Mouse (Mus musculus): ENCODE measurements around the gene Grifin. TPM values are rescaled to one million over a fixed set of nuclear protein-coding genes. Genes with fewer than 3 reads are reported as not detected.
A peak's percentile ranks its signal among the peaks of the same experiment; 100 is the strongest.

Gene Grifin
- polyA plus RNA-seq, 1 experiment from 2014 or later: not detected

DNA sequence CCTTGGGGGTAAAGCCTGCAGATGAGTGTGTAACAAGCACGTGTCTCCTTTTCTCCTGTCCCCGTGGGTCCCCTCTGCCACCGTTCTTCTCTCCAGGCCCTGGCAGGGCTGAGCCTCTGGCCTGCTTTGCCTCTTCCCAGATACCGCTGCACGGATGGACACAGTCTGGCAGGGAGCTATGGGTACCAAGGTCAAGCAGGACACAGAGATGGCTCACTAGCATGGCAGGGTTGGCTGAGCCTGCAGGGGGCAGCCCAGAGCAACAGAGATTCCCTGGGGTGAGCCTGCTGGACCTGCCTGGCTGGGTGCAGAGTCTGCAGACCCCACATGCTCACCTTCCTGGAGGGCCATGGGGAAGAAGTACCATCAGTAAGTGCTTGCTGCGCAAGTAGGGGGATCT is 985 bp upstream of the Grifin start:
- Histone ChIP-seq H3K36me3 (no peaks in the 10 kb centered on the region), H3K4me3 (no peak overlapping the region), H3K4me1 (replicated peaks) (peaks cover 61% of the 10 kb centered on the region), H3K9me3 (no peaks in the 10 kb centered on the region), H3K27me3 (ENCODE audit: insufficient read depth, poor library complexity, severe bottlenecking) (peaks cover 5% of the 10 kb centered on the region; the same call in 1 of the 2 replicates), H3K27ac (peak overlapping the region; percentile 71)
- 65% methylated on average over 6 of the region's 6 CpGs for WGBS
- DNase-seq (ENCODE audit: low spot score): peak; percentile 54

GRCm38 (mm10) chr5:140565451-140565850 is 580 bp upstream of the Grifin start:
- DNase-seq (ENCODE audit: low spot score): no peak
- H3K9me3 ChIP-seq: no peaks in the 10 kb centered on the region
- peaks cover 5% of the 10 kb centered on the region; the same call in 1 of the 2 replicates for H3K27me3 ChIP-seq (ENCODE audit: insufficient read depth, poor library complexity, severe bottlenecking)
- no peak overlapping the region for H3K4me3 ChIP-seq
- H3K36me3 ChIP-seq: no peaks in the 10 kb centered on the region
- peak overlapping the region; percentile 71 for H3K27ac ChIP-seq
- whole genome bisulfite sequencing: 39% methylated on average over 5 of the region's 5 CpGs
- H3K4me1 ChIP-seq (replicated peaks): peaks cover 61% of the 10 kb centered on the region

- Histone ChIP-seq H3K4me3 (no peak overlapping the region), H3K36me3 (no peaks in the 10 kb centered on the region), H3K27me3 (ENCODE audit: insufficient read depth, poor library complexity, severe bottlenecking) (peaks cover 5% of the 10 kb centered on the region; the same call in 1 of the 2 replicates), H3K9me3 (no peaks in the 10 kb centered on the region), H3K27ac (0 out of 2 replicates have a peak overlapping the region, but pooled peaks have one; percentile 35), H3K4me1 (replicated peaks) (peaks cover 44% of the 10 kb centered on the region)
- WGBS: 82% methylated on average over 9 of the region's 9 CpGs
- DNase-seq (ENCODE audit: low spot score): no peak
Observed at GRCm38 (mm10) chr5:140562601-140563000, 2.3 kb downstream of the Grifin start.

DNA sequence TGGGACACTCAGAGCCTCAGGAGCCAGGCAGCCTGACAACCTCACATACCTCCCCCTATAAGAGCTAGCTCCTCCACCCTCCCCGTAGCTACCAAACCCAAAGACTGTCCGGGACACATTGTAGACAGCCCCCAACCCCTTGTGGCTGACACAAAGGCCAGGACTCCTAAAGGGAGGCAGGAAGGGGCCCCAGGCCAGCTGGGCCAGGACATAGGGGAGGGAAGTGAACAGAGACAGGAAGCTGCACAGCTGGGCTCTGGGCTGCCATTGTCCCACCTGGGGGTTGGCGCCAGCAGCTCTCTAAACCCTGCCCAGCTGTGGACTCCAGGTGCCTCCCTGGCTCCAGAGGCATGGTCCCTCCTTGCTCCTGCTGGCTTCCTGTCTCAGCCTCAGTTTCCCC is 8.0 kb downstream of the Grifin start:
- no peak for DNase-seq (ENCODE audit: low spot score)
- WGBS: 50% methylated on average over 3 of the region's 3 CpGs
- Histone ChIP-seq H3K27ac (peak overlapping the region; percentile 77), H3K27me3 (ENCODE audit: insufficient read depth, poor library complexity, severe bottlenecking) (no peaks in the 10 kb centered on the region), H3K4me3 (no peak overlapping the region), H3K9me3 (no peaks in the 10 kb centered on the region), H3K4me1 (replicated peaks) (peaks cover 18% of the 10 kb centered on the region), H3K36me3 (no peaks in the 10 kb centered on the region)

GRCm38 (mm10) chr5:140553719-140554118 is 11.2 kb downstream of the Grifin start:
- H3K36me3 ChIP-seq: no peaks in the 10 kb centered on the region
- no peaks in the 10 kb centered on the region for H3K27me3 ChIP-seq (ENCODE audit: insufficient read depth, poor library complexity, severe bottlenecking)
- DNase-seq (ENCODE audit: low spot score): no peak
- peak overlapping the region; percentile 62; the same call in 1 of the 2 replicates for H3K27ac ChIP-seq
- no peak overlapping the region for H3K4me3 ChIP-seq
- WGBS: 91% methylated on average over 7 of the region's 7 CpGs
- H3K9me3 ChIP-seq: no peaks in the 10 kb centered on the region
- peaks cover 32% of the 10 kb centered on the region for H3K4me1 ChIP-seq (replicated peaks)

DNA sequence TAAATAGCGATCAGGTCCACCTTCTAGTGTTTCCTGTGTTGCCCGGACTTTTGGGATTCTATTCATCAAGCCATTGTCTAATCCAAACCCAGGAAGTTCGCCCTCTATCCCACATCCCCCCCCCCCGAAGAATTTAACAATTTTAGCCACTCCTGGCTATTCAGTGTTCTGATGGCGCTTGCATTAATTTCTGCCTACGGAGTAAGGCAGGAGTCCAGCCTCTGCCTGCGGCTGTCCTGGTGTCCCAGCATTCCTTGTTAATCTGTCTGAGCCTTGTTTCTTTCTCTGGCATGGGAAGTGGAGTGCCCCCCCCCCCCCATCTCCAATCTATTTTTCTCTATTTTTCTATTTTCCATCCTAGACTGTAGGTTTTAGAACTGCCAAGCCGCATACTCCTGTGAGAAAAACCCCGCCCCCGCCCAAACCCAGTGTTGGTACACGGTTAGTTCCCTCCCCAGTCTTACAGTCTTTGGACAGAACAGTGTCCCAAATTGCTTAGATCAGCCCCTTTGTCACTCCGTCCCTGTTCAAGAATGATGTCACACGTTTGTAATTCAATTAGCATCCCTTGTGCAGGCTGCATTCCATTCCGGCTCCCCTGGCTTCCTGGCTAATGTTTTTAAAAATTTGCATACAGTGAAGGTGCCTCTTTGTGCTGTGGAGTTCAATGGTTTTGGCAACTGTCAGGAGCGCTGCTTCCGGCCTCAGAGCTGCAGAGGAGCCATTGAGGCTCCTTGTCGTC is 15.4 kb downstream of the Grifin start:
- H3K4me1 ChIP-seq (replicated peaks): peaks cover 26% of the 10 kb centered on the region
- 0 out of 2 replicates have a peak, but pooled peaks cover 2% of the 10 kb centered on the region for H3K9me3 ChIP-seq
- H3K27me3 ChIP-seq (ENCODE audit: insufficient read depth, poor library complexity, severe bottlenecking): 0 out of 2 replicates have a peak, but pooled peaks cover 4% of the 10 kb centered on the region
- WGBS: 23% methylated on average over 17 of the region's 17 CpGs
- DNase-seq (ENCODE audit: low spot score): peak; percentile 71
- H3K4me3 ChIP-seq: peak overlapping the region; percentile 32
- no peaks in the 10 kb centered on the region for H3K36me3 ChIP-seq
- H3K27ac ChIP-seq: peak overlapping the region; percentile 87

DNA sequence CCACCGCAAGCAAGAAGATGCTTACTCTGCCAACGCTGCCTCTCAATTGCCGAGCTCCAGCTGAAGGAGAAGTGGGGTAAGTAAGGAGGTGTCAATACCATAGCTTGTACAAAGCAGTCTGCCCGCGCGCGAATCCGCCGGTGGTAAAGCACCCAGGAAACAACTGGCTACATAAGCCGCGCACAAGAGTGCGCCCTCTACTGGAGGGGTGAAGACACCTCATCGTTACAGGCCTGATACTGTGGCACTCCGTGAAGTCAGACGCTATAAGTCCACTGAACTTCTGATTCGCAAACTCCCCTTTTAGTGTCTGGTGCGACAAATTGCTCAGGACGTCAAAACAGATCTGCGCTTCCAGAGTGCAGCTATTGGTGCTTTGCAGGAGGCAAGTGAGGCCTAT is 18.5 kb downstream of the Grifin start:
- WGBS: 88% methylated on average over 19 of the region's 19 CpGs
- no peak overlapping the region for H3K27ac ChIP-seq
- no peak overlapping the region for H3K4me3 ChIP-seq
- 0 out of 2 replicates have a peak, but pooled peaks cover 4% of the 10 kb centered on the region for H3K27me3 ChIP-seq (ENCODE audit: insufficient read depth, poor library complexity, severe bottlenecking)
- H3K9me3 ChIP-seq: 0 out of 2 replicates have a peak, but pooled peaks cover 2% of the 10 kb centered on the region
- H3K4me1 ChIP-seq (replicated peaks): peaks cover 28% of the 10 kb centered on the region
- no peak for DNase-seq (ENCODE audit: low spot score)
- no peaks in the 10 kb centered on the region for H3K36me3 ChIP-seq

- Histone ChIP-seq H3K4me3 (no peak overlapping the region), H3K27ac (no peak overlapping the region; the same call in 1 of the 2 replicates), H3K36me3 (no peaks in the 10 kb centered on the region), H3K4me1 (replicated peaks) (peaks cover 28% of the 10 kb centered on the region), H3K9me3 (0 out of 2 replicates have a peak, but pooled peaks cover 2% of the 10 kb centered on the region), H3K27me3 (ENCODE audit: insufficient read depth, poor library complexity, severe bottlenecking) (0 out of 2 replicates have a peak, but pooled peaks cover 4% of the 10 kb centered on the region)
- no peak for DNase-seq (ENCODE audit: low spot score)
- WGBS: 63% methylated on average over 6 of the region's 6 CpGs
Observed at GRCm38 (mm10) chr5:140545651-140546050, 19.2 kb downstream of the Grifin start.

DNA sequence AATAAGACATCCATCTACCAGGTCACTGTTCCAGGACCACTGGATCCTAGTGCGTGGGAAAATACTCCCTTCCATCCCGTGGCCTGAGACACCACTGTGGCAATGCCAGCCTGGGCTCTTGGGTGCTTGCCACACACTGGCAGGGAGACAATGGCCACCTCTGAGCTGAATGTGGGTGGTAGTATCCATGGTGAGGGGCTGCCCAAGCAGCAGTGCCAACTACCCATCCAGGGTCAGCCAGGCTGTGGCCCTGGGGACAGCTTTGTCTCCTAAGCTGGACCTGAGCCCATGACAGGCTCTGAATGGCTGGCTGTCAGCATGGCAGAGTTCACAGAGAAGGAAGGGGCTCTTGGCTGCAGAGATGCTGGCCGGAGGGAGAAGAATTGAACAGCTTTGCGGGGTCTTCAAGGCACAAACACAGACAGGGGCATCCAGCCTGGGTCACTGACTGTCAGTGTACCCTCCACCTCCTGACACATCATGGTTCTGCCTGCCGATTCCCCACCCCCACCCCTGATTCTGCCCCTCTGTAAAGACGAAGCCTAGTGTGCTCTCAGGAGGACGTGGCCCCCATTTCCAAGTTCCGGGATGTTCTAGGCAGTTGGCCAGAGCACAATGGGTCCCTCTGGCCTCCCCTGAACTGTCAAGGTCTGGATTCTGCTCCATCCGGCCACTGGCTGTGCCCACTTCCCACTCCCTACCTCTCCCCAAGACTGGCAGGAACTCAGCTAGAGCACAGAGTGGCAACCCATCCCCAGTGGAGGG is 21.9 kb downstream of the Grifin start:
- DNase-seq (ENCODE audit: low spot score): no peak
- no peaks in the 10 kb centered on the region for H3K36me3 ChIP-seq
- peaks cover 11% of the 10 kb centered on the region for H3K4me1 ChIP-seq (replicated peaks)
- H3K4me3 ChIP-seq: no peak overlapping the region
- WGBS: 73% methylated on average over 9 of the region's 9 CpGs
- H3K27me3 ChIP-seq (ENCODE audit: insufficient read depth, poor library complexity, severe bottlenecking): 0 out of 2 replicates have a peak, but pooled peaks cover 4% of the 10 kb centered on the region
- 0 out of 2 replicates have a peak, but pooled peaks cover 1% of the 10 kb centered on the region for H3K9me3 ChIP-seq
- peak overlapping the region; percentile 69 for H3K27ac ChIP-seq

DNA sequence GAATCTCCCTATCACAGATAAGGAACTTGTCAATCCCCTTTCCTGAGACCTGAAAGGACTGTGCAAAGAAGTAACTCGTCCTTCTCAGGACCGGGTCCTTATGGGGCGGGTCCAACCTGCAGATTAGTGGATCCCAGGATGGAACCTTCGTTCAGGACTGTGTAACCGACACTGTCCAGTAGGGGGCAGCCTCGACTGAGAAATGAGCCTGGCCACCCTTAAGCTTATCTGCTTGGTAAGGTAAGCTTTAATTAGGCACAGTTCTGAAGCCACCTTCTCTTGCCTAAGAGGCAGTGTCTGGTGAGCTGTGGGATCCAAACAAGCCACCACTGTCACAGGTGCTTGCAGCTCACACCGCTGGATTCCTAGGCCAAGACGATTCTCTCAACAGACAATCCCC is 24.8 kb downstream of the Grifin start:
- 14% methylated on average over 8 of the region's 8 CpGs for WGBS

GRCm38 (mm10) chr5:140538111-140538683 is 26.7 kb downstream of the Grifin start:
- Histone ChIP-seq H3K27ac (no peak overlapping the region; the same call in 1 of the 2 replicates), H3K27me3 (ENCODE audit: insufficient read depth, poor library complexity, severe bottlenecking) (no peaks in the 10 kb centered on the region), H3K36me3 (no peaks in the 10 kb centered on the region), H3K4me3 (no peak overlapping the region), H3K4me1 (replicated peaks) (peaks cover 14% of the 10 kb centered on the region), H3K9me3 (no peaks in the 10 kb centered on the region)
- WGBS: 68% methylated on average over 13 of the region's 13 CpGs
- peak; percentile 25 for DNase-seq (ENCODE audit: low spot score)

More for the DNA sequence above, 24.8 kb downstream of the Grifin start:
- Histone ChIP-seq H3K4me3 (no peak overlapping the region), H3K36me3 (no peaks in the 10 kb centered on the region), H3K27ac (no peak overlapping the region), H3K4me1 (replicated peaks) (peaks cover 17% of the 10 kb centered on the region), H3K27me3 (ENCODE audit: insufficient read depth, poor library complexity, severe bottlenecking) (no peaks in the 10 kb centered on the region), H3K9me3 (no peaks in the 10 kb centered on the region)
- peak; percentile 83 for DNase-seq (ENCODE audit: low spot score)

DNA sequence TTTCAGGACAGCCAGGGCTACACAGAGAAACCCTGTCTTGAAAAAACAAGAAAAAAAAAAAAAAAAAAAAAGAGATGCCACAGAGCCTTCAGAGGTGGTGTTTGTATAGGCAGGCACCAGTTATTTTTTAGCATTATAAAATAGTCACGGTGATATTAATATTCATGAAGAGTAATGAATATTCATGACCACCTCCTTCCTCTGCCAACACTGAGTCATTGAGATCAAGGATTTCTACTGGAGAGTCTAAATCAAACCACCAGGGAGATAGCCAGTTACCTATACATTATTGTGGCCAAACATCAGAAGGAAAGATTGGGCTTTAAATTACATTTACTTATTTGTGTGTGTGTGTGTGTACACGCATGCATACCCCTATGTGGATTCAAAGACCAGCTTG is 38.1 kb downstream of the Grifin start:
- DNase-seq (ENCODE audit: low spot score): no peak
- H3K36me3 ChIP-seq: peaks cover 61% of the 10 kb centered on the region
- no peak overlapping the region for H3K4me3 ChIP-seq
- H3K27ac ChIP-seq: no peak overlapping the region
- H3K9me3 ChIP-seq: peaks cover 9% of the 10 kb centered on the region
- no peaks in the 10 kb centered on the region for H3K4me1 ChIP-seq (replicated peaks)
- no peaks in the 10 kb centered on the region for H3K27me3 ChIP-seq (ENCODE audit: insufficient read depth, poor library complexity, severe bottlenecking)
- WGBS: 88% methylated on average over 2 of the region's 2 CpGs
